Mouse (Mus musculus) midbrain, postnatal 0 days (tissue): ENCODE measurements around the gene Il10rb. TPM values are rescaled to one million over a fixed set of nuclear protein-coding genes. Genes with fewer than 3 reads are reported as not detected.

Experiments
- ATAC-seq: fragments of 200-750 bp; cut with Nextera tagmentation; 2 replicates; pipeline ENCODE4 v1.8.0; 2017; ENCODE audit warnings: moderate number of reproducible peaks, mild to moderate bottlenecking, moderate TSS enrichment, moderate library complexity; ENCODE audit not compliant: low FRiP score
- DNase-seq: peaks from one replicate; pipeline ENCODE4 v3.0.0-alpha.2; 2015; ENCODE audit warnings: low spot score
- H3K27ac ChIP-seq: fragments of 300-500 bp; sonication (generic); 2 replicates; pipeline ENCODE4 v1.5.1; 2014; ENCODE audit warnings: low read depth, mild to moderate bottlenecking, low read length, mixed read lengths
- H3K27me3 ChIP-seq: fragments of 300-500 bp; sonication (generic); 2 replicates; pipeline ENCODE4 v1.6.1; 2014; ENCODE audit warnings: low read length, control low read depth, mixed read lengths; ENCODE audit not compliant: insufficient read depth
- H3K36me3 ChIP-seq: fragments of 300-500 bp; sonication (generic); 2 replicates; pipeline ENCODE4 v1.6.1; 2014; ENCODE audit warnings: low read length, control low read depth, mixed read lengths; ENCODE audit not compliant: insufficient read depth
- H3K4me1 ChIP-seq: fragments of 300-500 bp; sonication (generic); 2 replicates; pipeline ENCODE4 v1.6.1; 2014; ENCODE audit warnings: mild to moderate bottlenecking, control low read depth, antibody characterized with exemption, low read length, mixed read lengths; ENCODE audit not compliant: insufficient read depth
- H3K4me2 ChIP-seq: fragments of 300-500 bp; sonication (generic); 2 replicates; pipeline ENCODE4 v1.6.1; 2014; ENCODE audit warnings: low read depth, mild to moderate bottlenecking, low read length, mixed read lengths; ENCODE audit not compliant: poor library complexity, severe bottlenecking
- H3K4me3 ChIP-seq: fragments of 300-500 bp; sonication (generic); 2 replicates; pipeline ENCODE4 v1.5.1; 2014; ENCODE audit warnings: low read depth, mild to moderate bottlenecking, low read length, moderate library complexity
- H3K9ac ChIP-seq: fragments of 300-500 bp; sonication (generic); replicated peaks from 2 replicates; pipeline ENCODE4 v1.6.1; 2014; ENCODE audit warnings: mild to moderate bottlenecking, low read length, moderate library complexity, mixed read lengths; ENCODE audit not compliant: poor library complexity, severe bottlenecking
- H3K9me3 ChIP-seq: fragments of 300-500 bp; sonication (generic); 2 replicates; pipeline ENCODE4 v1.6.1; 2016; ENCODE audit warnings: low read length, control low read depth
- CTCF ChIP-seq: IDR thresholded peaks from 2 replicates; pipeline ENCODE4 v1.5.1; 2016; ENCODE audit warnings: antibody characterized with exemption, mild to moderate bottlenecking
- WGBS: fragments of 180-500 bp; shearing (Covaris S2); extraction: QIAGEN DNeasy Blood & Tissue Kit; methylation state at CpG from one replicate; pipeline ENCODE4 v1.1.7; 2014; 5-methylcytosine and 5-hydroxymethylcytosine counted together
- polyA plus RNA-seq: library from polyadenylated mRNA; unstranded; fragments of >200 nt; fragmentation: Nextera tagmentation; extraction: Ambion mirVana; gene quantifications from 2 replicates; pipeline ENCODE4 v1.2.1, GENCODE M21; 2015
- total RNA-seq: library from RNA; depleted of rRNA; stranded (reverse); fragments of >200 nt; gene quantifications from 2 replicates; pipeline ENCODE4 v1.2.3, GENCODE M21; 2014

The Il10rb gene
- total and polyA plus RNA-seq, 2 experiments from 2014 or later, result 5.5 to 10.5 TPM

DNA sequence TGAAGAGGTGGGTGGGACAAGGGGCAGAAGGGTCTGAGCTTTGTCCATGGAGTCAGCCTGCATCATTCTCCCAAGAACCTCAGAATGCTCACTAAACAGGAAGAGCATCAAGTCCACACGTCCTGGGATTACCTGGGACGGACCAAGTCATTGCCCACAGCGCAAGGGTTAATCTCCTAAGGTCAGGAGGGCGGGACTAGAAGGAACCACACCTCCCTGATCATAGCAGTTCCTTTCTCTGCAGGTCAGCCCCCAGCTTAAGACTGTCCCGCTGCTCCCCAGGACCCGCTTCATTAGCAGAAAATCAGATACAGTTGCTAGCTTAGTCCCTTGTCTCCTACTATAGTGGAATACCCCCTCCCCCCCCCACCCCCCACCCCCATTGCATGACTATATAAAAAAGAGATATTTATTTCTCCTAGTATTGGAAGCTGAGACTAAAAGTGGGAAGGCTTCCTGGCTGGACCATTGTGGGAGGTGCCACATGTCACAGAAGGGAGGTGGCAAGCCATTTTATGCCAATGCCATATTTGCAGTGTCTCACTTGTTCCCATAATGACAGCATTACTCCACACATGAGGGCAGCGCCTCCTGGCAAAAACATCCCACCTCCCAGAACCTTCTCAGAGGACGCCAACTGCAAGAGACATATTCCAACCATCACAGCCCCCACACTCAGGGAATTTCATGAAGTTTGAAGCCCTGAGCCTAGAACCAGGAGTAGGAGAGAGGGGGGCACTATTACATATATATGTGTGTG, 10.2 kb upstream of the Il10rb start:
- Histone ChIP-seq H3K4me1 (no peaks in the 10 kb centered on the region), H3K4me3 (no peak overlapping the region), H3K36me3 (0 out of 2 replicates have a peak, but pooled peaks cover 8% of the 10 kb centered on the region), H3K9ac (no peak overlapping the region), H3K4me2 (no peak overlapping the region), H3K27ac (no peak overlapping the region), H3K27me3 (no peaks in the 10 kb centered on the region), H3K9me3 (no peaks in the 10 kb centered on the region)
- ATAC-seq (no peak), DNase-seq (no peak)
- WGBS, result 49% methylated on average over 8 of the region's 8 CpGs
- no peak for TF ChIP-seq CTCF

DNA sequence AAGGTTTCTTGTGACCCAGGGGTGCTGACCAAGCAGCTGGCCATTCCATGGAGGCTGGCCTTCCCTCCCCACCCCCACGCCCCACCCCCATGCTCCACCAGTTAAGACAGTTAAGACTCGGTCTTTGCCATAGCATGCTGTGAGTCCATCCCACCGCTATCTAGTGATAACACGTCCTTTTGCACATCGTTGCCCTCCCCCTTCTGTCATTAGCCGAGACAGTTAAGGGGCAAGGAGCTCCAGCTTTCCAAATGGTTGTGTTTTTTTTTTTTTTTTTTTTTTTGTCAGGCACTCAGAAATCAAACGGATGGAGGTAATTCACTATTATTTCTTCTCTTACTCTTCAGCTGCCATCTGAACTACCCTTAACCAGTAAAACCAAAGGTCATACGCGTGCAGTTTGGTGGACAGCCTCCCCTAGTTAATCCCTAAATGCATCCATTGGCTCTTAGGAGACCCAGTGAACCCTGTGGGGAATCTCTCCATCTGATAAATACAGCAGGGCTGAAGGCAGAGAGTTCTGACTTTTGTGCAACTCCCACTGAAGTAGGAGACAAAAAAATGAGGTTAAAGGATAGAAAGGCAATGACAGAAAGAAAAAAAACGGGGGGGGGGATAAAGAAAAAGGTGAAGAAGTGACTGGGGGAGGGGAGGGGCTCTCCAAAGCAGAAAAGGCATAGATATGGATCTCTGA, 9.0 kb upstream of the Il10rb start:
- TF ChIP-seq CTCF, result no peak
- Histone ChIP-seq H3K4me1 (no peaks in the 10 kb centered on the region), H3K4me2 (no peak overlapping the region), H3K27me3 (no peaks in the 10 kb centered on the region), H3K27ac (no peak overlapping the region), H3K36me3 (0 out of 2 replicates have a peak, but pooled peaks cover 8% of the 10 kb centered on the region), H3K4me3 (no peak overlapping the region), H3K9me3 (no peaks in the 10 kb centered on the region), H3K9ac (no peak overlapping the region)
- ATAC-seq, result no peak
- no peak for DNase-seq
- WGBS, result 71% methylated on average over 10 of the region's 10 CpGs

DNA sequence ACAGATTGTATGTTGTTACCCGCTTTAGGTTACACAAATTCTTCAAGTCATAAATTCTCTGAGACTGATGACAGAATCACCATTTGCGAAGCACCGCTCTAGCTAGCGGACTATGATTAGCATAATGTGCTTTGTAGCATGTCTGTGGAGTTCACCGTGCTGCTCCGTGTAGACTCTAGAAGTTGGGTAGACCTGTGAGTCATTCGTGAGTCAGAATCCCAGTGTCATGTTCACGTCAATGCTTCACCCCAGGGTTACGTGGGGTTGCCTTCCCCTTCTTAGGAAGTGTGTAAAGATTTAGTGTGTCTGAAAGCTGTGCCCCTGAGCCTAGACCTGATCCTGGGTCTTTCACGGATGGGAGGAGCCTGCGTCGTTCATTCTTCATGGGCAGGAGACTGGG, 7.9 kb upstream of the Il10rb start:
- no peak overlapping the region for H3K4me2 ChIP-seq
- no peak overlapping the region for H3K4me3 ChIP-seq
- DNase-seq (no peak), ATAC-seq (no peak)
- H3K4me1 ChIP-seq, result no peaks in the 10 kb centered on the region
- no peaks in the 10 kb centered on the region for H3K9me3 ChIP-seq
- TF ChIP-seq CTCF, result no peak
- H3K27ac ChIP-seq, result no peak overlapping the region
- 91% methylated on average over 12 of the region's 12 CpGs for WGBS
- H3K27me3 ChIP-seq, result no peaks in the 10 kb centered on the region
- 0 out of 2 replicates have a peak, but pooled peaks cover 4% of the 10 kb centered on the region for H3K36me3 ChIP-seq
- H3K9ac ChIP-seq, result no peak overlapping the region

DNA sequence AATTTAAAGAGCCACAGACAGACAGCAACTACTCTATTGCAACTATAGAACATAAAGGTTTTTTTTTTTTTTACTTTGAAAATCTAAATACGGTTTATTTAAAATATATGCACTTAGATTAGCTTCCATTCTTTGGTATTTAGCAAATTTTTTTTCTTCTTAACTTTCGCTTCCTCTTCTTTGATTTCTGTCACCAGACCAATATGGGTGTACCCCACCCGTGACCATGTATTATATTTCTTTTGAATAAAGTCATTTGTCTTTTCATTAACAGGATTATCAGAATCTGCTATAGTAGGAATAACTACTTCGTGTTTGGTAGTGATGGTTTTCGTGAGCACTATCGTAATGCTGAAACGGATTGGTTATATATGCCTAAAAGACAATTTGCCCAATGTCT, 7.0 kb upstream of the Il10rb start:
- no peak for ATAC-seq
- peaks cover 4% of the 10 kb centered on the region; the same call in 1 of the 2 replicates for H3K36me3 ChIP-seq
- WGBS, result 87% methylated on average over 7 of the region's 7 CpGs
- H3K9ac ChIP-seq, result no peak overlapping the region
- DNase-seq, result no peak
- no peaks in the 10 kb centered on the region for H3K4me1 ChIP-seq
- H3K4me3 ChIP-seq, result no peak overlapping the region
- H3K27me3 ChIP-seq, result no peaks in the 10 kb centered on the region
- H3K27ac ChIP-seq, result no peak overlapping the region
- no peaks in the 10 kb centered on the region for H3K9me3 ChIP-seq
- H3K4me2 ChIP-seq, result no peak overlapping the region
- no peak for TF ChIP-seq CTCF

DNA sequence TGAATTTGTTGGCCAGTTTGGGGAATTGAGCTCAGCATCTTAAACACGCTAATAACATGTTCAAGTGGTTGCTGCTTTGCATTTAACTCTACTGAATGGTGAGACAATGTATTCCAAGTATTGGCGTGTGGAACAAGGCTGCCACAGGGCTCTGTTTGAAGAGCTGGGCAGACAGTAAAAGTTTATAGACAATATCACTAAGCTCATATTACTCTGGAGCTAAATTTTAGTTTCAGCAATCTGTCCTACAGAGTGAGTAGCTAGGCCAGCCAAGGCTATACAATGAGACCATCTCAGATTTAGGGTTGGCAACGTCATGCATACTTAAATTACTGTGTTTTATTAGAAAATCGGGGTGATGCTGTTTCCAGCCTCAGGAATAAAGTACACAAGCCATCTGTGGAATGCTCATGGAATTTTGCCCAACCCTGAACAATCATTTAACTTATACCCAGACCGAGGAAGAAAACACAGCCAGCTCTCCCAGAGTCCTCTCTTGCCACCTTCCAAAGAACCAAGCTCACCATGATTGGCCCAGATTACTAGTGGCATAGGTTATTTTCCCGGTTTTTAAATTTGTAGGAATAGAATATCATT, 4.3 kb upstream of the Il10rb start:
- H3K9me3 ChIP-seq, result no peaks in the 10 kb centered on the region
- TF ChIP-seq CTCF, result no peak
- 81% methylated on average over 6 of the region's 6 CpGs for WGBS
- no peak for DNase-seq
- no peak overlapping the region for H3K4me2 ChIP-seq
- no peak for ATAC-seq
- H3K4me3 ChIP-seq, result no peak overlapping the region
- 0 out of 2 replicates have a peak, but pooled peaks cover 3% of the 10 kb centered on the region for H3K4me1 ChIP-seq
- H3K36me3 ChIP-seq, result no peaks in the 10 kb centered on the region; the same call in 1 of the 2 replicates
- H3K27me3 ChIP-seq, result no peaks in the 10 kb centered on the region
- H3K9ac ChIP-seq, result no peak overlapping the region
- H3K27ac ChIP-seq, result no peak overlapping the region

DNA sequence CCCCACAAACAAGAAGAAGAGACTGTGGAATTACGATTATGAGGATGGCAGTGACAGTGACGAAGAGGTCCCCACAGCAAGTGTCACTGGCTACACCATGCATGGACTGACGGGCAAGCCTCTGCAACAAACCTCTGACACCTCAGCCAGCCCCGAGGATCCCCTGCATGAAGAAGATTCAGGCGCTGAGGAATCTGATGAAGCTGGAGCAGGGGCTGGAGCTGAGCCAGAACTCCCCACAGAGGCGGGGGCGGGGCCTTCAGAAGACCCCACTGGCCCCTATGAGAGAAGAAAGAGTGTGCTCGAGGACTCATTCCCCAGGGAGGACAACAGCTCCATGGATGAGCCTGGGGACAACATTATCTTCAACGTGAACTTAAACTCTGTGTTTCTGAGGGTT, 2.2 kb upstream of the Il10rb start:
- no peak overlapping the region for H3K4me3 ChIP-seq
- H3K27ac ChIP-seq, result no peak overlapping the region
- WGBS, result 77% methylated on average over 9 of the region's 9 CpGs
- DNase-seq (no peak), ATAC-seq (no peak)
- no peak for TF ChIP-seq CTCF
- H3K27me3 ChIP-seq, result no peaks in the 10 kb centered on the region
- H3K36me3 ChIP-seq, result no peaks in the 10 kb centered on the region; the same call in 1 of the 2 replicates
- no peak overlapping the region for H3K9ac ChIP-seq
- H3K9me3 ChIP-seq, result no peaks in the 10 kb centered on the region
- H3K4me1 ChIP-seq, result 0 out of 2 replicates have a peak, but pooled peaks cover 6% of the 10 kb centered on the region
- no peak overlapping the region for H3K4me2 ChIP-seq
